Mouse (Mus musculus): ENCODE data around the gene Csnk2b.

- TF ChIP-seq CTCF (IDR thresholded peaks at IDR 0.05; ENCODE audit: insufficient read depth, low read length) = no peak
- TF ChIP-seq POLR2A (IDR thresholded peaks at IDR 0.05; ENCODE audit: borderline replicate concordance, extremely low read depth, low read depth, low read length) = no peak
Measured at GRCm38 (mm10) chr17:35101161-35101560, 20.7 kb downstream of the Csnk2b start.

Measured in lung, adult 2 months (tissue).